ENCODE assay signal across 13 mouse cellular contexts in the genomic region with DNA sequence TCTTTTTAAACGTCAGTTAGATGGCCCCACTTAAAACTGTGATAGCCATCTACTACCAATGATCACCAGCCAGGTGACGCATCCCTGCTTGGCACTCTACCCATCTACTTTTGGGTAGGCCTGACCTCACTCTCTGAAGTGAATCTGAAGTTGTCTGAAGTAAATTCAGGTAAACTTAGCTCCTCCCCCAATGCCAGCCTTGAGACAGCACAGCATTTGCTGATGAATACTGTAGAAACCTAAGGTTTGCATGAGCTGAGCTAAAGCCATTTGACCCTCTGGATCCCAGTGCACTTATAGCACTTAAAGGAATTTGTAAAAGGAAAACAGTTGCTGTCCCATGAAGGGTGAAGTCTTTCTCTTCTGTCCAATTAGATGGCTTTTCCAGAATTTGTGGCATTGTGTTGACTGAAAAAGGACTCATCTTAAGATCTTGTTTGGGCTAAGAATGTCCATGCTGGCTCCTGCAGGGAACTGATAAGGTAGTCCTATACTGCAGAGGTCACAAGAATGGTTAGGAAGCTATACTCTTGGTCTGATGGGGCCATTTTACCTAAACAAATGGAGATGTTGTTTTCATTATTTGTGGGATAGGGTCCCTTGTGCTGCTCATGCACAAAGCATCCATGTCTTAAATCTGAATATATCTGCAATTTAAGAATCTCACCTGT.
"Had no signal": no experiment of that assay in that cellular context is flagged by ENCODE, and none has a peak within 500 bp of the region (broad histone marks: within the 10 kb centered on the region; RNA-seq: fewer than 3 reads in every experiment).

No protein-coding gene starts in this region.

- H3K27ac ChIP-seq: hindbrain, postnatal 0 days; kidney, embryonic 15.5 days; limb, embryonic 13.5 days; midbrain, embryonic 12.5 days had no signal

- ATAC-seq: hindbrain, postnatal 0 days had no signal

- H3K27me3 ChIP-seq: kidney, embryonic 15.5 days; limb, embryonic 13.5 days; megakaryocyte, embryonic 14.5 days; midbrain, embryonic 12.5 days had no signal

- H3K4me1 ChIP-seq: kidney, embryonic 15.5 days; midbrain, embryonic 12.5 days had no signal

- H3K36me3 ChIP-seq: kidney, embryonic 15.5 days; limb, embryonic 13.5 days; midbrain, embryonic 12.5 days had no signal

- DNase-seq: kidney, adult 11 months; kidney, postnatal 25 days; left cerebral cortex, postnatal 4 days; lung, adult 18-20 months; lung, postnatal 4 days; right cerebral cortex, postnatal 25 days; thymus, adult 18-20 months; thymus, postnatal 14 days had no signal

- H3K9ac ChIP-seq: kidney, embryonic 15.5 days; limb, embryonic 13.5 days; midbrain, embryonic 12.5 days had no signal

- H3K4me2 ChIP-seq: kidney, embryonic 15.5 days; limb, embryonic 13.5 days; midbrain, embryonic 12.5 days had no signal

- H3K9me3 ChIP-seq: kidney, embryonic 15.5 days; limb, embryonic 13.5 days; megakaryocyte, embryonic 14.5 days; midbrain, embryonic 12.5 days had no signal

- H3K4me3 ChIP-seq: kidney, embryonic 15.5 days; limb, embryonic 13.5 days; megakaryocyte, embryonic 14.5 days; midbrain, embryonic 12.5 days had no signal
